Mouse (Mus musculus): ENCODE measurements around the gene Inafm1.
"Not testable (repeated sequence)": the region's sequence is repeated elsewhere in the genome, so short reads cannot be mapped to it uniquely, and the experiment has no call there.

The Inafm1 gene

GRCm38 (mm10) chr7:16273081-16273765 lies at the start of gene Inafm1:
Gene Inafm1, minus strand, starts transcription at chr7:16273617.
- peak; percentile 79 for DNase-seq (ENCODE audit: low read depth, low spot score)

- DNase-seq (ENCODE audit: low read depth, low spot score): no peak
Measured at GRCm38 (mm10) chr7:16320479-16320878, 47.1 kb upstream of the Inafm1 start.

- DNase-seq (ENCODE audit: low read depth, low spot score): no peak
Measured at GRCm38 (mm10) chr7:16319216-16319615, 45.8 kb upstream of the Inafm1 start.

- no peak for DNase-seq (ENCODE audit: low read depth, low spot score)
Measured at GRCm38 (mm10) chr7:16317094-16317493, 43.7 kb upstream of the Inafm1 start.

- DNase-seq (ENCODE audit: low read depth, low spot score): no peak
Measured at GRCm38 (mm10) chr7:16315222-16315759, 41.9 kb upstream of the Inafm1 start.

- no peak for DNase-seq (ENCODE audit: low read depth, low spot score)
Measured at GRCm38 (mm10) chr7:16314221-16314775, 40.9 kb upstream of the Inafm1 start.

- DNase-seq (ENCODE audit: low read depth, low spot score): no peak
Measured at GRCm38 (mm10) chr7:16313481-16314220, 40.2 kb upstream of the Inafm1 start.

GRCm38 (mm10) chr7:16312672-16313311 lies 39.4 kb upstream of the Inafm1 start:
- DNase-seq (ENCODE audit: low read depth, low spot score): no peak

GRCm38 (mm10) chr7:16312011-16312671 lies 38.7 kb upstream of the Inafm1 start:
- DNase-seq (ENCODE audit: low read depth, low spot score): no peak

GRCm38 (mm10) chr7:16311453-16312004 lies 38.1 kb upstream of the Inafm1 start:
- DNase-seq (ENCODE audit: low read depth, low spot score): no peak

- no peak for DNase-seq (ENCODE audit: low read depth, low spot score)
Measured at GRCm38 (mm10) chr7:16310521-16311452, 37.4 kb upstream of the Inafm1 start.

- DNase-seq (ENCODE audit: low read depth, low spot score): peak; percentile 75
Measured at GRCm38 (mm10) chr7:16310020-16310520, 36.7 kb upstream of the Inafm1 start.

GRCm38 (mm10) chr7:16309318-16310019 lies 36.1 kb upstream of the Inafm1 start:
- DNase-seq (ENCODE audit: low read depth, low spot score): no peak

GRCm38 (mm10) chr7:16308555-16309317 lies 35.3 kb upstream of the Inafm1 start:
- no peak for DNase-seq (ENCODE audit: low read depth, low spot score)

GRCm38 (mm10) chr7:16308093-16308492 lies 34.7 kb upstream of the Inafm1 start, which contains the start of gene Bbc3:
Gene Bbc3, plus strand, starts transcription at chr7:16308393.
- DNase-seq (ENCODE audit: low read depth, low spot score): not testable (repeated sequence)

- not testable (repeated sequence) for DNase-seq (ENCODE audit: low read depth, low spot score)
Measured at GRCm38 (mm10) chr7:16307141-16307540, 33.7 kb upstream of the Inafm1 start.

- no peak for DNase-seq (ENCODE audit: low read depth, low spot score)
Measured at GRCm38 (mm10) chr7:16299419-16300035, 26.1 kb upstream of the Inafm1 start.

GRCm38 (mm10) chr7:16298927-16299326 lies 25.5 kb upstream of the Inafm1 start:
- no peak for DNase-seq (ENCODE audit: low read depth, low spot score)

Measured in WW6 (cell line).